Mouse (Mus musculus) granulocyte monocyte progenitor cell, adult 5-6 weeks (primary cell): ENCODE measurements around the gene Samhd1. TPM values are rescaled to one million over a fixed set of nuclear protein-coding genes. Genes with fewer than 3 reads are reported as not detected.

Experiments used
- ATAC-seq: replicated peaks from 2 replicates; pipeline ENCODE4 v1.8.0; 2016; ENCODE audit warnings: mild to moderate bottlenecking, moderate TSS enrichment, inconsistent platforms; ENCODE audit not compliant: poor library complexity, severe bottlenecking
- total RNA-seq, 2 experiments: library from RNA; stranded (forward) in 1 of 2; stranded (reverse) in 1 of 2; fragments of 200-712, 200-1000 nt in 1 of 2; fragments of >200 nt in 1 of 2; fragmentation: Nextera tagmentation in 1 of 2; gene quantifications; 2 replicates each; pipeline ENCODE4 v1.2.3; 2014 to 2017

The Samhd1 gene
- total RNA-seq, 2 experiments from 2014 or later = 71.3 to 77.6 TPM

- ATAC-seq = no peak
Measured at GRCm38 (mm10) chr2:157075226-157075625, 59.8 kb downstream of the Samhd1 start.

- no peak for ATAC-seq
Measured at GRCm38 (mm10) chr2:157074772-157075171, 60.3 kb downstream of the Samhd1 start.

DNA sequence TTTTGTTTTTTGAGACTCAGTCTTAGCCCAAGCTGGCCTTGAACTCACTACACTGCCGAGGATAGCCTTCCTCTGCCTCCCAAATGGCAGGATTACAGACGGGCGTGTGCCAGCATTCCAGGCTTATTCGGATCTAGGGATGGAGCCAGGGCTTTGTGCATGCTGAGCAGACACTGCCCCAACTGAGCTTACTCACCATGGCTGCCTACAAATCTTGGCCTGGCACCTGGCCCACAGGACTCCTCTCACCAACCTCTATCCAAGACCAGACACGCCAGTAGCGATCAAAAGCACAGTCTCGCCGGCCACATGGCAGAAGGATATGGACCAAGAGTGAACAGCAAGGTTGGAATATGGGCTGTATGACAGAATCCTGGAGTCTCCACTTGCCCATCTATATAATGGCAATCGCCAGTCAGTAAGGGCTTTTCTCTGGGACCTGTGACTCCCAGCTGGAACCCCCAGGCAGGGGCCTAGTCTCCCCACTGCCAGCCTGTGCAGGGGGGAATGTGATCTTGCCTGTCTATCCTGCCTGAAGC is 60.8 kb downstream of the Samhd1 start:
- no peak for ATAC-seq

DNA sequence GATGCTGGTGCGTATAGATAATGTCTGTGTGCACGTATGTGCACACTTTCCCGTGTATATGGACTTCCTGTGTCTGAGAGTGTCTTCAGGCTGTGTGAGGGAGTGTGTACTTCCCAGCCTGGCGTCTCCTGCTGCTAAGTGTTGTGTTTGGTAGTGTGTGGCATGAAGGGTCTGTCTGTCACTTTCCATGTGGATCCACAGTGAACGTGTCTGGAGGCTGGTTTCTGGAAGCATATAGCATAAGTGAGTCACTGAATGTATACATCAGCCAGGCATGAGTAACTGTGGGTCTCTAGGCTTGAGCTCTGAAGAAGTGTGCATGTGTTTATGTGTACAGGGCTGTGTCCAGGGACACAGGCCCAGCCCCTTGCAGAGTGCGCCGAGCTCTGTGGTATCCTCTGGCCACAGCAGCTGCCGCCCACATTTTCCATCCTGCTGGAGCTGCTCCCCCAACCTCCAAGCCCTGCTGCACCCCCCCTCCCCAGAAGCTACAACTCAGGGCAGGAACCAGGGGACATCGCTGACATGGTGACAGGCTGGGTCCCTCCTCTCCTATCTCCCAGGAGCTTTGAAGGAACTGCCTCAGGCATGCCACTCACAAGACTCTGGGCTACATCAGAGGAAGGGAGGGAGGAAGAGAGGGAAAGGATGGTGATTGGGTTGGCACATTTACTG is 61.5 kb downstream of the Samhd1 start:
- no peak for ATAC-seq

- no peak for ATAC-seq
Measured at GRCm38 (mm10) chr2:157072316-157072990, 62.6 kb downstream of the Samhd1 start.

GRCm38 (mm10) chr2:157071556-157071955 is 63.5 kb downstream of the Samhd1 start:
- ATAC-seq = peak; percentile 81

DNA sequence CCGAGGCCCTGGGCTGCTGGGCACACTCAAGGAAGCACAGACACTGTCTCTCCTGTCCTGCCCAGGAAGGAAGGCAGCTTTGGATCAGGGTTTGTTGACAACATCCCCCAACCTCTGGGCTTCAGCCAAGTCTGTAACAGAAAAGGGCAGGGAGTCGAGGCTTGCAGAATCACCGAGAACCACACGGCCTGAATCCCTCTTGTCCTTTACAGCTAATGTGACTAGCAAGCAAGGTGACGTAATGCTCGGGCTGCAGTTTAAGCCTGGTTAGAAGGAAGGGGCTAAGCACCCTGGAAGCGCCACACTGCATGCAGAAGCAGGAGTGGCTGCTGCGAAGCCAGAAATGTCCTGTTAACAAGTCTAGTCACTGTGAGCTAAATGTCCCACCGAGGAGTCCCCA is 64.7 kb downstream of the Samhd1 start:
- ATAC-seq = peak; percentile 52

- ATAC-seq = no peak
Measured at GRCm38 (mm10) chr2:157069755-157070315, 65.2 kb downstream of the Samhd1 start.

- peak; percentile 39 for ATAC-seq
Measured at GRCm38 (mm10) chr2:157069355-157069735, 65.7 kb downstream of the Samhd1 start.

- ATAC-seq = no peak
Measured at GRCm38 (mm10) chr2:157068701-157069354, 66.2 kb downstream of the Samhd1 start.

- no peak for ATAC-seq
Measured at GRCm38 (mm10) chr2:157066731-157067430, 68.2 kb downstream of the Samhd1 start.

DNA sequence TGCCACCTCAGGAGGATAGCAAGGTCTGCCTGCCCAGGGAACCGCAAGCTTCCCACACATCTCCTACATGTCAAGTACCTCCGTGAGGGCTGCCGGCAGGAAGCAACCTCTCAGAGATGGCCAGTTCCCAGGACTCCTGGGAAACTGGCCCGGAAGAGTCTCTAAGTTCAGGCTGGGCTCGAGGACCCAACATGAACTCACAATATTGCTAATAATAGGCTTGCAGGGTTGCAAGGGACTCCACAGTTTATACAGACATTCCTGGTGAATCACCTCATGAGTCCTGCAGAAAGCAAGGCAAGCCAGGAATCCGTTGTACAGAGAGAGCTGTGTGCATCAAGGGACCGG is 69.2 kb downstream of the Samhd1 start:
- no peak for ATAC-seq

GRCm38 (mm10) chr2:157064978-157065878 is 69.8 kb downstream of the Samhd1 start:
- ATAC-seq = no peak

GRCm38 (mm10) chr2:157064136-157064535 is 70.9 kb downstream of the Samhd1 start:
- peak; percentile 69 for ATAC-seq

DNA sequence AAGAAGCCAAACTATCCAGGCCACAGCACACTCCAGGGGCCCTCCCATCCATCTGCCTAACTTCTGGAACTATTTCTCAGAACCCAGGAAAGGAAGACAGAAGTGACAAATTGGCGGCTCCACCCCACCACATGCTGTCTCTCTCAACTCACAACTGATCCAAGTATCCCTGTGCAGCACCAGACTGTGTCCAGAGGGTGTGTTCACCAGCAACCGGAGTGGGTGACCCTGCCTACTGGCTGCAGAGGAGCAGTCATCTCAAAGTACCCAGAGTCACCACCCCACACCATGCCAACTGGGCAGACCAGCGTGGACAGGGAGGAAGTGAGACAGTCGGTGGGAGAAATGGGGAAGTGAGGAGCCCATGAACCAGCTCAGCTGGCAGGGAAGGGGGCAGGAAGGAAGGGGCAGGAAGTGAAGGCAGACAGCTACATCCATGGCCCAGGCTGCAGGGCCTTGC is 71.8 kb downstream of the Samhd1 start:
- peak; percentile 97 for ATAC-seq

DNA sequence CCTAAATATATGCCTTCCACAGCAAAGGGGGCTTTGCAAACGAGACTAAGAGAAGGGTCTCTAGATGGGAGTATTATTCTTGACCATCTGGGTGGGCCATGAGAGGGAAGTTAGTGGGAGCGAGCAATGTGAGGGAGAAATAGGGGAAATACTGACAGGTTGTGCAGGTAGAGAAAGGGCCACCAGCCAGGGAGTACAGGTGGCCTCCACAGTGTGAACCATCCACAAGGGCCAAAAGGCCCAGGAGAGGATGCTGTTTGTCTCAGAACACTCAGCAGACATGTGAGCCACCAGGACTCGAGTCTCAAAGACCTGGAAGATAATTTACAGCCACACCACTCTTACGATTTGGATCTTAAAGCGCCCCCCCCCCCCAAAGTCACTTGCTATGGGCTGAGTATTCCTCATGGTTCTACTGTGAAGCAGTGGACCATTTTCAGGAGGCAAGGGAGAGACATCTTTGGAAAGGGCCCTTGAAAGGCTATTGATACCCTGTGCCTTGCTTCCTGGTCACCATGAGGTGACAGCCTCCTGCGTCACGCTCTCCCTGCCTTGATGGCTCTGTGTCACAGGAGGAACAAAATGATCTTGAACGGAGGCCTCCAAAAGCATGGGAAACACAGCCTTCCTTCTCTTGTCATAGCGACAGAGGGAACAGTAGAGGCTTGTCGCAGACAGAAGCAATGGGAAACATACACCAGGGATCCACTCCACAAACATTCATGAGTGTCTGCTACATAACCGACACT is 74.3 kb downstream of the Samhd1 start:
- ATAC-seq = no peak

- no peak for ATAC-seq
Measured at GRCm38 (mm10) chr2:157060037-157060436, 75.0 kb downstream of the Samhd1 start.

DNA sequence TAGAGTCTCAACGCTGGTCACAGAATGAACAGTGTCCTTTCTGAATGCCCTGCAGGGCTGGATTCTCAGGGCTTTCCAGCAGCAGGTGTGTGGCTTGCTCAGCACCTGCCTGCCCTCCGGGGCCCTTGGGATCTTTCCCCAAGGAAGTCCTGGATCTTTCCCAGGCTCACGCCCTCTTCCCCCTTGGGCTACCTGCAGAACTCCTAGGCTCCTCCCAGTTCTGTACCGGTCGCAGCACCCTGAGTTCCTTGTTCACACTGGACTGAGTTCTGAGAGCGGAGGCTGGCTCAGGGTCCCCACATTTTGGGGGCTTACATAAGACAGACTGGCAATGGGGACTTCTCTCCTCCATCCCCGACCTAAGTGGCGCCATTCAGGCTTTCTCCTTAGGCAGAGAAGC is 75.9 kb downstream of the Samhd1 start:
- ATAC-seq = no peak
